Mouse (Mus musculus): ENCODE data around the gene Cope. TPM values are rescaled to one million over a fixed set of nuclear protein-coding genes. Genes with fewer than 3 reads are reported as not detected.

Cope gene
- 389 and 439 TPM in 2 replicates for polyA plus RNA-seq (2015; fragmentation: Nextera tagmentation; extraction: Ambion mirVana)

DNA sequence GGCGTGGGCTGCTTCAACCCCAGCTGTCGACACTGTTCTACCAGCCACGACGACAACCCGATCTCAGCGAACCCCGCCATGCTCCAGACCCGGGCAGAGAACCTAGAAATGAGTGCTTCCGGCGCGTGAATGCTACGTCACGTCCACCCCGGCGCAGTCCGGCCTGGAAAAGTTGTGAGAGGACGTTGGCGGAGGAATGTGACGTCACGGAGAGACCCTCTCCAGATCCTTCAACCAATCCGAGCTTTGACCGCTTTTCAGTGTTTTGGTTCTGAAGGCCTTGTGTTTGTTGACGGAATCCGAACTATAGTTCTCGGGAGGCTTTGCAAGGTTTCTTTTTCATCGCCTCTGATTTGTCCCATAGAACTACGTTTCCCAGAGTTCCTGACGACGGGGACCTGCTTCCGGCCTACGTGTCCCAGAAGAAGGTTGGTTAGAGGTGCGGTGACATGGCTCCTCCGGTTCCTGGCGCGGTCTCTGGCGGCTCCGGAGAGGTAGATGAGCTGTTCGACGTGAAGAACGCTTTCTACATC, at the start of gene Cope, which contains the start of gene Ddx49:
Gene Cope, plus strand, starts transcription at position 161 of the 533 bp plus-strand sequence.
Gene Ddx49, minus strand, starts transcription at position 132 of the 533 bp plus-strand sequence.
- under 1% methylated on average over 40 of the region's 40 CpGs for WGBS
- peak within 1 kb of the TSS; percentile 93 for H3K4me3 ChIP-seq (ENCODE audit: low read length)
- peaks cover 19% of the 10 kb centered on the region for H3K4me1 ChIP-seq (ENCODE audit: insufficient read depth, low read length)
- H3K27me3 ChIP-seq (ENCODE audit: insufficient read depth, low read length): no peaks in the 10 kb centered on the region
- peak within 1 kb of the TSS; percentile 89 for H3K27ac ChIP-seq (ENCODE audit: low read length)
- peak; percentile 88 for ATAC-seq (ENCODE audit: low FRiP score, low TSS enrichment)
- peak within 1 kb of the TSS; percentile 65 for H3K4me2 ChIP-seq (replicated peaks; ENCODE audit: low read depth, low read length)
- H3K36me3 ChIP-seq (ENCODE audit: insufficient read depth, low read length): peaks cover 38% of the 10 kb centered on the region
- H3K9me3 ChIP-seq (ENCODE audit: low read length): no peaks in the 10 kb centered on the region
- H3K9ac ChIP-seq (replicated peaks; ENCODE audit: low read length): peak within 1 kb of the TSS; percentile 84

GRCm38 (mm10) chr8:70254628-70255027, 47.7 kb upstream of the Cope start:
- no peaks in the 10 kb centered on the region for H3K27me3 ChIP-seq (ENCODE audit: insufficient read depth, low read length)
- ATAC-seq (ENCODE audit: low FRiP score, low TSS enrichment): no peak
- no peak overlapping the region for H3K27ac ChIP-seq (ENCODE audit: low read length)
- H3K36me3 ChIP-seq (ENCODE audit: insufficient read depth, low read length): peaks cover 90% of the 10 kb centered on the region
- no peak overlapping the region for H3K9ac ChIP-seq (replicated peaks; ENCODE audit: low read length)
- WGBS: 69% methylated on average over 1 of the region's 1 CpGs
- H3K4me3 ChIP-seq (ENCODE audit: low read length): no peak overlapping the region
- no peaks in the 10 kb centered on the region for H3K4me1 ChIP-seq (ENCODE audit: insufficient read depth, low read length)
- no peaks in the 10 kb centered on the region for H3K9me3 ChIP-seq (ENCODE audit: low read length)
- no peak overlapping the region for H3K4me2 ChIP-seq (replicated peaks; ENCODE audit: low read depth, low read length)

DNA sequence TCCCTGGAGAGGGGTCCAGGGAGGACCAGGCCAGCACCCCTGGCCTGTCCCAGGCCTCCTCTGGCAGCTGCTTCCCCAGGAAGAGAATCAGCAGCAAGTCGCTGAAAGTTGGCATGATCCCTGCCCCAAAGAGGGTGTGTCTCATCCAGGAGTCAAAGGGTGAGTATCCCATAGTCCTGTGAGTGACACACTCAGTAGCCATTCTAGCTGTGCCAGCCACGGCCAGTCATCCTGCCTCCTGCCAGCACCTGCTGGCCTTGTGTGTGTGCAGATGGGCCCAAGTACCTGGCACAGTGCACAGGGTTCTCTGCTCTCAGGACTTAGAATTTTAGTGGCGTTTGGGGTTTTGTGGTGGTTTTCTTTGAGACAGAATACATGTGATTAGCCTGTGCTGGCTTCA, 44.9 kb upstream of the Cope start:
- Histone ChIP-seq H3K27ac (ENCODE audit: low read length) (no peak overlapping the region), H3K4me1 (ENCODE audit: insufficient read depth, low read length) (no peaks in the 10 kb centered on the region), H3K9ac (replicated peaks; ENCODE audit: low read length) (no peak overlapping the region), H3K4me3 (ENCODE audit: low read length) (no peak overlapping the region), H3K4me2 (replicated peaks; ENCODE audit: low read depth, low read length) (no peak overlapping the region), H3K36me3 (ENCODE audit: insufficient read depth, low read length) (peaks cover 92% of the 10 kb centered on the region), H3K27me3 (ENCODE audit: insufficient read depth, low read length) (no peaks in the 10 kb centered on the region), H3K9me3 (ENCODE audit: low read length) (no peaks in the 10 kb centered on the region)
- 52% methylated on average over 3 of the region's 3 CpGs for WGBS
- ATAC-seq (ENCODE audit: low FRiP score, low TSS enrichment): no peak

DNA sequence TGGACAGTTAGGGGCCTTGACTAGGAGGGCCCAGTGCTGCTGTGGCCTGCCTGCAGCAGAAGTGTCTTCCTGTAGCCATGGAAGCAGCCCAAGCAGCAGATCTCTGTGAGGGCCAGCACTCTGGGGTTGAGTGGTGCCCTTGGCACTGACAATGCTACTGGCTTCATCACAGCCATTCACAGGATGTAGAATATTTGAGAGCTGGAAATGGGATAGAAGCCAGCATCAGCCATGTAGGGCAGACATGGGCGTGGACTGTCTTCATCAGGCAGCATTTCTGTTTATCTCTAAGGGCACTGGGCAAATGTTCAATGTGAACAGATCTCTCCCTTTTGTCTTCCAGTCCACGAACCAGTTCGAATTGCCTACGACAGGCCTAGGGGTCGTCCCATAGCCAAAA, 43.7 kb upstream of the Cope start:
- Histone ChIP-seq H3K4me2 (replicated peaks; ENCODE audit: low read depth, low read length) (no peak overlapping the region), H3K27me3 (ENCODE audit: insufficient read depth, low read length) (no peaks in the 10 kb centered on the region), H3K27ac (ENCODE audit: low read length) (no peak overlapping the region), H3K4me1 (ENCODE audit: insufficient read depth, low read length) (no peaks in the 10 kb centered on the region), H3K4me3 (ENCODE audit: low read length) (no peak overlapping the region), H3K9ac (replicated peaks; ENCODE audit: low read length) (no peak overlapping the region), H3K9me3 (ENCODE audit: low read length) (no peaks in the 10 kb centered on the region), H3K36me3 (ENCODE audit: insufficient read depth, low read length) (peaks cover 92% of the 10 kb centered on the region)
- WGBS: 91% methylated on average over 5 of the region's 5 CpGs
- ATAC-seq (ENCODE audit: low FRiP score, low TSS enrichment): no peak

- 90% methylated on average over 2 of the region's 2 CpGs for WGBS
- H3K27me3 ChIP-seq (ENCODE audit: insufficient read depth, low read length): no peaks in the 10 kb centered on the region
- peaks cover 92% of the 10 kb centered on the region for H3K36me3 ChIP-seq (ENCODE audit: insufficient read depth, low read length)
- no peaks in the 10 kb centered on the region for H3K4me1 ChIP-seq (ENCODE audit: insufficient read depth, low read length)
- no peak overlapping the region for H3K9ac ChIP-seq (replicated peaks; ENCODE audit: low read length)
- H3K27ac ChIP-seq (ENCODE audit: low read length): no peak overlapping the region
- no peaks in the 10 kb centered on the region for H3K9me3 ChIP-seq (ENCODE audit: low read length)
- ATAC-seq (ENCODE audit: low FRiP score, low TSS enrichment): no peak
- no peak overlapping the region for H3K4me3 ChIP-seq (ENCODE audit: low read length)
- no peak overlapping the region for H3K4me2 ChIP-seq (replicated peaks; ENCODE audit: low read depth, low read length)
These were observed 43.3 kb upstream of the Cope start for GRCm38 (mm10) chr8:70259043-70259442.

DNA sequence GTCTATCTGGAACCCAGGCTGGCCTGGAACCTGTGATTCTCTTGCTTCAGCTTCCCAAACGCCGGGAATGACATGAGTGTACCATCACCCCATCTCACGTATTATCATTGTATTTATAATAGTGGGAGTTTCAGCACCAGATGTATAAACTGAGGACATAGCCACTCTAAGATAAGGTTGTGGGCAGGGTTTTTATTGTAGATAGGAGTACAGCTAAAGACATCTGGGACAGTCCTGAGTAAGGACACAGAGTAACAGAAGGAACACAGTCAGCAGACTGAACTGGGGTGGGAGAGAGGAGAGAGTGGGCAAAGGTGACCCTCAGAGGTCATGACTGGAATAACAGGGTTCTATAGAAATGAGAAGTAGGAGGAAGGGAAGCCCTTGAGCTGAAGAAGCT, 34.6 kb upstream of the Cope start:
- Histone ChIP-seq H3K4me3 (ENCODE audit: low read length) (no peak overlapping the region), H3K4me2 (replicated peaks; ENCODE audit: low read depth, low read length) (no peak overlapping the region), H3K27ac (ENCODE audit: low read length) (no peak overlapping the region), H3K27me3 (ENCODE audit: insufficient read depth, low read length) (no peaks in the 10 kb centered on the region), H3K9me3 (ENCODE audit: low read length) (no peaks in the 10 kb centered on the region), H3K9ac (replicated peaks; ENCODE audit: low read length) (no peak overlapping the region), H3K4me1 (ENCODE audit: insufficient read depth, low read length) (peaks cover under 1% of the 10 kb centered on the region; the same call in 1 of the 2 replicates), H3K36me3 (ENCODE audit: insufficient read depth, low read length) (peaks cover 22% of the 10 kb centered on the region)
- no peak for ATAC-seq (ENCODE audit: low FRiP score, low TSS enrichment)
- 83% methylated on average over 3 of the region's 3 CpGs for WGBS

DNA sequence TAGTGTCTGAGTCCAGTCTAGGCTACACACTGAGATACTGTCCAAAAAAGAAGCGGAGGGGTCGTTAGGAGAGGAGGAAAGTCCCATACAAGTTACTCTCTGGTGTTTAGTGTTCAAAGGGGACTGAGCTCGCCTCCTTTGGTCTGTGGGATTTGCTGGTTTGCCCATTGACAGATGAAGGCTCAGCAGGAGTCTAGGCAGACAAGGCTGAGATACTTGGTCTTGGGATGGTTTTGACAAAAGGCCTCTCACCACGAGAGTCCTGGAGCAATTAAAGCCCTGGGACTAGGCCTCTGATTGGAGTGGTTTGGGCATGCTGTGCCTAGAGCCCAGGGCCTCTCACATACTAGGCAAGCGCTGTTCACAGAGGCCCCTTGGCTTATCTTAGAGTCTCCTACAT, 34.0 kb upstream of the Cope start:
- H3K4me1 ChIP-seq (ENCODE audit: insufficient read depth, low read length): peaks cover 6% of the 10 kb centered on the region; the same call in 1 of the 2 replicates
- H3K27ac ChIP-seq (ENCODE audit: low read length): no peak overlapping the region
- 76% methylated on average over 5 of the region's 5 CpGs for WGBS

GRCm38 (mm10) chr8:70268799-70269565, 33.3 kb upstream of the Cope start:
- Histone ChIP-seq H3K4me2 (replicated peaks; ENCODE audit: low read depth, low read length) (no peak overlapping the region), H3K27me3 (ENCODE audit: insufficient read depth, low read length) (no peaks in the 10 kb centered on the region), H3K9ac (replicated peaks; ENCODE audit: low read length) (no peak overlapping the region), H3K27ac (ENCODE audit: low read length) (no peak overlapping the region), H3K36me3 (ENCODE audit: insufficient read depth, low read length) (peaks cover 9% of the 10 kb centered on the region), H3K9me3 (ENCODE audit: low read length) (no peaks in the 10 kb centered on the region), H3K4me3 (ENCODE audit: low read length) (no peak overlapping the region), H3K4me1 (ENCODE audit: insufficient read depth, low read length) (peaks cover 6% of the 10 kb centered on the region; the same call in 1 of the 2 replicates)
- 52% methylated on average over 11 of the region's 11 CpGs for WGBS
- no peak for ATAC-seq (ENCODE audit: low FRiP score, low TSS enrichment)

More for the DNA sequence above, 34.0 kb upstream of the Cope start:
- Histone ChIP-seq H3K9ac (replicated peaks; ENCODE audit: low read length) (no peak overlapping the region), H3K27me3 (ENCODE audit: insufficient read depth, low read length) (no peaks in the 10 kb centered on the region), H3K36me3 (ENCODE audit: insufficient read depth, low read length) (peaks cover 15% of the 10 kb centered on the region), H3K4me2 (replicated peaks; ENCODE audit: low read depth, low read length) (no peak overlapping the region), H3K9me3 (ENCODE audit: low read length) (no peaks in the 10 kb centered on the region), H3K4me3 (ENCODE audit: low read length) (no peak overlapping the region)
- no peak for ATAC-seq (ENCODE audit: low FRiP score, low TSS enrichment)

DNA sequence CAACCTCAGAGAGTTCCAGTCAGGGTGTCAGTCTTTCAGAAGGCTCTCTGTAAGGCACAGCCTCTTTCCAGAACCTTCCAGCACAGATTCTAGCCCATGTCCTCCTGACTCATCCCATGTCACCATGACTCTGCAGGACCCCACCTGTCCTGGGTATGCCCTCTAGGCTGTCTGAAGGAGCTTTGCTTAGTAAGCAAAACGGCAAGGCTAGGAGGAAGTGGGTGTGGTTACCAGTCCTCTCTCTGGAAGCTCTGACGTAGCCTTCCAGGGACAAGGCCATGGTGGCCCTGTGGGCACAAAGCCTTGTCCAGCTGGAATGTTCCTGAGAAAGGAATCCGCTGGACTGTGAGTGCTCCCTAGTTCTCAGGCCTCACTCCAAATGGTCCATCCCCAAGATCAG, 29.4 kb upstream of the Cope start:
- Histone ChIP-seq H3K4me3 (ENCODE audit: low read length) (no peak overlapping the region), H3K27me3 (ENCODE audit: insufficient read depth, low read length) (no peaks in the 10 kb centered on the region), H3K9ac (replicated peaks; ENCODE audit: low read length) (no peak overlapping the region; the same call in 1 of the 2 replicates), H3K36me3 (ENCODE audit: insufficient read depth, low read length) (no peaks in the 10 kb centered on the region), H3K9me3 (ENCODE audit: low read length) (no peaks in the 10 kb centered on the region), H3K4me2 (replicated peaks; ENCODE audit: low read depth, low read length) (no peak overlapping the region), H3K27ac (ENCODE audit: low read length) (peak overlapping the region; percentile 35; the same call in 1 of the 2 replicates), H3K4me1 (ENCODE audit: insufficient read depth, low read length) (peaks cover 7% of the 10 kb centered on the region)
- 46% methylated on average over 3 of the region's 3 CpGs for WGBS
- ATAC-seq (ENCODE audit: low FRiP score, low TSS enrichment): peak; percentile 43; the same call in 1 of the 2 replicates

DNA sequence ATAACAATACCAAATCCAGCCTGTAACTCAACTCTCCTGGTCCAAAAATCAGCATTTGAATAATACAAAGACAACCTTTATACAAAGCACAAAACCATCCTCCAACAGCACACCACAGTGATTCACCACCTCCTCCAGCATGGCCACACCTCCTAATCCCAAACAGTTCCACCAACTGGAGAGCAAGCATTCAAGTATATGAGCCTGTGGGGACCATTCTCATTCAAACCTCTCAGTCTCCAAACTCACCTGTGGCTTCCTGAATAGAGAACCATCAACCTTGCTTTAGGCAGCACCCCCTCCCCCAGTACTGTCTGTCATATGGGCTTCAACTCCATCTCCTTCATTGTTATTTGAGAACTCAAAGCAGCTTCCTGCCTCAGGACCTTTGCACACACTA, 28.0 kb upstream of the Cope start:
- H3K4me1 ChIP-seq (ENCODE audit: insufficient read depth, low read length): peaks cover 10% of the 10 kb centered on the region
- H3K9ac ChIP-seq (replicated peaks; ENCODE audit: low read length): no peak overlapping the region
- ATAC-seq (ENCODE audit: low FRiP score, low TSS enrichment): no peak
- no peaks in the 10 kb centered on the region for H3K36me3 ChIP-seq (ENCODE audit: insufficient read depth, low read length)
- no peaks in the 10 kb centered on the region for H3K9me3 ChIP-seq (ENCODE audit: low read length)
- no peak overlapping the region for H3K4me3 ChIP-seq (ENCODE audit: low read length)
- no peaks in the 10 kb centered on the region for H3K27me3 ChIP-seq (ENCODE audit: insufficient read depth, low read length)
- H3K4me2 ChIP-seq (replicated peaks; ENCODE audit: low read depth, low read length): no peak overlapping the region
- H3K27ac ChIP-seq (ENCODE audit: low read length): no peak overlapping the region
